Mouse (Mus musculus): ENCODE data around the gene Fkrp.

Gene Fkrp

DNA sequence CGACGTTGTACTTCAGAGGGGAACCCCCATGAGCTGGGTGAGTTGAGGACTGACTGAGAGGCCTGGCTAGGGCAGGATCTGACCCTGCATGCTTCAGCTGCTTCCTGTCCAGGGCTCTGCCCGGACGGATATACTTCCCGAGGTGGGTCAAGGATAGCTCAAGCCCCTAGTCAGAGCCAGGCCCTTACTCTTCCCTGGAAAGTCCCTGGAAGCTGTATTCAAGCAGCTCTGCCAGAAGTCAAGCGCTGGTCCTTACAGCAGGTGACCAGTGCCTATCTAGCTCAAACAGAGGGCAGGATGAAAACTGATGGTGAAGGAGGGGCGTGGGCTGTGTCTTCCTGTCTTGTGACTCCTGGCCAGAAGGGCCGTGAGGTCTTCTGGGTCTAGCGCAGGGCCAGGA, 13.9 kb upstream of the Fkrp start:
- DNase-seq (ENCODE audit: low spot score in 2 of 2): no peak

DNA sequence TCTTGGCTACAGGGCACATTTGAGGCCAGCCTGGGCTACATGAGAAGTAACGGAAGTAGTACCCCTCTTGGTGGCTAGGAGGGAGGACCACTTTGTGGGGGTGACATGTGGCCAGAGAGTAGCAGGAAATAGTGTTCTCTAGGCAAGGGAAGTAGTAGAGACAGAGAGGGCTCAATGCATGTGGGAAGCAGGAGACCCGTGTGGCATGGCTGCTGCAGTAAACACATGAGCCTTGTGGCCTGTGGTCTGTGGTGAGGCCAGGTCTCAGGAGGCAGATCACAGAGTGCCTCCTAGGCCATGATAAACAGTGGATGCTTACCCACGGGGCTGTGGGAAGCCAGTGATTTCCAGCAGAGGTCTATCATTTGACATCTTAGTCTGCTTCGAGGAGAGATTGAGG, 10.7 kb upstream of the Fkrp start:
- no peak for DNase-seq (ENCODE audit: low spot score in 2 of 2)

DNA sequence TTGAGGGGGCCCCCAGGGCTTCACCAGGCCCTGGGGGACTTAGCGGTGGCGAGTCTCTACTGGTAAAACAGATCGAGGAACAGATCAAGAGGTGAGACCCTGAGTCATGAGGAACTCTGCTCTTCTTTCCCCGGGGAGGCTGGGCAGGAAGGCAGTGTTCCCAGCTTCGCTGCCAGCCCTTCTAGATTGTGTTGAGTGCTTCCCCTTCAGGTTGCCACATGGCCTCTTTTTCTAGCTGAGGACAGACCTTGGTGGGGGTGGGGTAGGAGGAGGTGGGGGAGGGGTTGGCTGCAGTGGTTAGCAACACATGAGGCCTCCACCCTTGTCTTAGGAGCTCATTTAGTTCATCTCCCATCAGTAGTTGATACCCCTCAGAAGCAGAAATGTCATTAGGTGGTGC, 10.0 kb upstream of the Fkrp start:
- DNase-seq (ENCODE audit: low spot score in 2 of 2): no peak

DNA sequence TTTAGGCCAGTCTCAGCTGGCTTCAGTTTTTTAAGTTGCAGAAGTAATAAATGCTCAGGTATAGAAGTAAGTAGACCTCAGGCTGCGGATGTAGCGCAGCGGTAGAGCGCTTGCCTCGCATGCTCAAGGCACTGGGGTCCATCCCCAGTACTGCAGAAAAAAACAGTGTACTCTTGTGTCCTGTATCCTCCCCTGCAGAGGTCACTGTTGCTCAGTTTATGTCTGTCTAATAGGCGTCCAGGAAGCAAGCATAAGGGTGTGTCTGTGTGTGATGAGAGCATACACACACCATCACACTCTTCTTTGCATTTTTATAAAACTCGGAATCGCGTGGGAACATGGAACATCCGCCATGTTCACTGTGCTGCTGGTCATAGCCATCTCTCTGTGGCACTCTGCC, 9.3 kb upstream of the Fkrp start:
- no peak for DNase-seq (ENCODE audit: low spot score in 2 of 2)

DNA sequence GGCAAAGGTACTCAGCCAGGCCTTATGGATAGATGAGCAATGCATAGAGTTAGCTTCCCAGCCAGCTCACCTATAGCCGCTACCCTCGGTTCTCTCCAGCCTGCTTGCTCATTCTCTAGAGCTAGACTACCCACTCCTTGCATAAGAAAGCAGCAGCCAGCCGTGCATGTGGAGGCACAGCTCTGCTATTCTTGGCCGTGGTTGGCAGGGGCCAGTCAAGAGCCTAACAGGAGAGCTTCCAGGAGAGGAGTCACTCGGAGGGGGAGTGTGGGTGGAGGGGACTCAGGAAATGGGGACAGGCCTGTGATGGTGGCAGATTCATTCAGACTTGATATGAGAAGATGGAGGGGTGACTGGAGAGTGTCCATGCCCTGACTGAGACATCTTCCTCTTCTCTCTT, 7.2 kb upstream of the Fkrp start:
- DNase-seq (ENCODE audit: low spot score in 2 of 2): no peak

DNA sequence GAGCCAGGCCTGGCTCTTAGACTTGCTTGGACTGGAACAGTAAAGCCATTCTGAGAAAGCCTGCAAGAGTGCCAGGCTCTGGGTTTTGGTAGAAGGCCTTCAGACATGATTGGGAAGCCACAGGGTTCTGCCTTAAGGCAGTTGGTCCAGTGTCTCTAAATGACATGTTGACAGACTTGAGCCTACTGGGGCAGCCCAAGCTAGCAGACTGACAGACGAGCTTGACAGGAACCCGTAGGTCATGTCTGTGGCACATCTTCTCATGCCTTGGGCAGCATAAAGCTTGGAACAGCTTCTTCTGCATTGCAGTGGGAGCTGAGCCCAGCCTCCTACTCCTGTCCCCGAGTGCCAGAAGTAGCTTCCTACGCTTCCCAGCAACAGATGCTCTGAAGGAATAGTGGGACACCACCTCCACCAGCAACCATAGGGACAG, 5.2 kb upstream of the Fkrp start:
- no peak for DNase-seq (ENCODE audit: low spot score in 2 of 2)

DNA sequence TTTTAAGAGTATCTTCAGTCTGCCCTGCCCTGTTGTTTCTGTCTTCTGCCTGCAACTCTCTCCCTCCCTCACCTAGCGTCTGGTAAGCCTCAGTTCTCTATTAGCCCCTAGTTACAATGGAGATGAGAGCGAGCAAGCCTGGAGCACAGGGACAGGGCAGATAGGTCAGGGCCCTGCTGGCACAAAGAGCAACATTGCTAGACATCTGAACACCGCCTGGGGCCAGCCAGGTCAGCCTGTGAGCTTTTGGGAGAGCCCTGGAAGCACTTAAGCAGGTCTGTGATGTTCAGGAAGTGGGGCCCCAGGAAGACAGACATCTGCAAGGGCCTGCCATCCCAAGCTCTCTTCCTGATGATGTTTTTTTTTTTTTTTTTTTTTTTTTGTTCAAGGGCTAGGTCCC, 4.6 kb upstream of the Fkrp start:
- DNase-seq (ENCODE audit: low spot score in 2 of 2): no peak

DNA sequence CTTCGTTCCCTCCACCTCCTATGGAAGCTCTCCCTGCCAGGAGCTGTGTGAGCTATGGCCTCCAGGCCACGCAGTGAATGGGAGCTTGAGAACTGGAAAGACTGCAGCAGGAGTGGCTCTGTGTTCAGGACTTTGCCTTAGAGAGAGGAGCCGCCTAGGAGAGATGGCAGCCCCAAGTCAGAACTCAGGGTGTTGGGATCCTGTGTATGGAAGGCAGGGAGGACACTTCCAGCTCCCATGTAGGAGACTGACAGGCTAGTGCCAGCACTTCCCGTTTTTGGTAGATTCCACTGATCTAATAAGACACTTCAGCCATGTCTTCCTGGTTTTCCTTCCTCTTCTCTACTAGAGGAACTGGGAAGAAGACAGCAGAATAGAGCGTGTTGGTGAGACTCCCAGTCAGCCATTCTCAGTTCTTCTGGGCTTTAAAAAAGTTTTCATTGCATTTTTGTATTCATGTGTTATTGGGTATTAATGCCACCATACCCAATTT, 3.8 kb upstream of the Fkrp start:
- no peak for DNase-seq (ENCODE audit: low spot score in 2 of 2)

DNA sequence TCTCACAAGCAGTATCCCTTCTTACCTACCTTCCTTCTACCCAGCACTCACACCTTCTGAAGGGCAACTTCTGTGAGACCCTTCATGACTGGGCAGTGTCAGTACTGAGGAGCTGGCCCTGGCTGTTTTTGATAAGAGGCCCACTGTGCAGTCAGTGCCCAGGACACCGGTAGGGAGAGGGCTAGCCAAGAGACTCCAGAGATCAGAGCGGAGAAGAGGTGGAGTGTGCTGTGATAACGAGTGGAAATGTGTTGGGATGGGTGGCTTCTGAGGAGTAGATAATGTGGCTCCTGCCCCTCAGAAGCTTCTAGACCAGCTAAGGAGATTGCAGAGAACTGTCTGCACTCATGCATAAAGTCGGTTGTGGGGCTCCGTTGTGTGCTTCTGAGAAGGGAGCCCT, 3.3 kb upstream of the Fkrp start:
- DNase-seq (ENCODE audit: low spot score in 2 of 2): no peak

DNA sequence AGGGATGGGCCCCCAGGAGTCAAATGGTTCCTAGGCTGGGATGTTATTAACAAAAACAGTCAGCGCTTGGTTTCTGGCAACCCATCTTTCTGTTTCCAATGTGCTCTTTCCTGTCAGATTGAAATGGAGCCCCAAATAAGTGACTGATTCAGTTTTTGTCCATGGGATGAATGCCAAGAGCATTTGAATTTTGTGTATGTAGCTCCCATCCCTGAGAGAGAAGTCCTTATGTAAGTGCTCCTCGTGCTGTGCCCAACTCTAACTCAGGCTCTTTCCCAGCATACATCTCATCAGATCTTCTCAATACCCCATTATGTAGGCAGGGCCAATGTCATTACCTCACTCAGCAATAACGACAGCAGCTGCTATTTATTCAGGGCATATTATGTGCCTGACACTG, 1.2 kb upstream of the Fkrp start:
- DNase-seq (ENCODE audit: low spot score in 2 of 2): no peak

DNA sequence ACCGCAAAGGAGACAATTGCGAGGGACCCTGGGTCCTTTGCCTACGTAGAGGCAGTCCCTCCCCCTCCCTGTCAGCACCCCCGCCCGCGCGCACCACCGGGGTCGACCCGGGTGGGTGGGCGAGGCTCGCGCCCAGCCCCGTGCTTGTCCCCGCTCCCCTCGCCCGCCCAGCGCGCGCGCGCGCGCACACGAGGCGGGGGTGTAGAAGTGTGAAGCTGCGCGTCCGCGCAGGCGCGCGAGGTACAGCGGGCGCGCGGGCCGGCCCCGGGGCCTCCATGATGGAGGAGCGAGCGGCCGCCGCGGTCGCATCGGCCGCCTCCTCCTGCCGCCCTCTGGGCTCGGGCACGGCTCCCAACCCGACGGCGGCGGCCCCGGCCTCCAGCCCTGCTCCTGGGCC, 456 bp downstream of the Fkrp start:
- peak; percentile 75 to 76 for DNase-seq (ENCODE audit: low spot score in 2 of 2)

DNA sequence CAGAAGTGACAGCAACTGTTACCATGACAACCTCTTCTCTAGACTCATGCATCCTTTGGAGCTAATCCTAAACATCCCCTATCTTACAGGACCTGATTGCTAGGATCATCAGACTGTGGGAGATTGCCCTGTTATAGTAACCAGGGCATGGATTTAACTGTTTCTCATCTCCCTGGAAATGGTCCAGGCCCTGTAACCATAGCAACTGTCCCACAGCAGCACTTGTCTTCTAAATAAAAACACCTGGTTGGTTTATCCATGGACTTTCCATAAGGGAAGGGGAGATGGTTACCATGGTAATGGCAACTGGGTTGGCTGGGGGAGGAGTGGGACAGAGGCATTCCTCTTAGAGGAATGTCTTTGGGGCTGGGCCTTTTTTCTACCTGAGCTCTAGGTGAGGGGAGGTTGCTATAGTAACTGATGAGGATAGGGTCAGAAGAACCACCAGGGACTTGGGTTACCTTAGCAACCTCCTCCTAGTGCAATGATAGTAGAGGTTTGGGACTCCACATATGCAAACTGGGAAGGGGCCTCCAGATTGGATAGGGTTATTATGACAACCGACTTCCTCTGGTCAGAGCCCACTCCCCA, 1.1 kb downstream of the Fkrp start, which contains the start of gene Strn4:
Gene Strn4, plus strand, starts transcription at position 539 of the 591 bp plus-strand sequence.
- no peak for DNase-seq (ENCODE audit: low spot score in 2 of 2)

DNA sequence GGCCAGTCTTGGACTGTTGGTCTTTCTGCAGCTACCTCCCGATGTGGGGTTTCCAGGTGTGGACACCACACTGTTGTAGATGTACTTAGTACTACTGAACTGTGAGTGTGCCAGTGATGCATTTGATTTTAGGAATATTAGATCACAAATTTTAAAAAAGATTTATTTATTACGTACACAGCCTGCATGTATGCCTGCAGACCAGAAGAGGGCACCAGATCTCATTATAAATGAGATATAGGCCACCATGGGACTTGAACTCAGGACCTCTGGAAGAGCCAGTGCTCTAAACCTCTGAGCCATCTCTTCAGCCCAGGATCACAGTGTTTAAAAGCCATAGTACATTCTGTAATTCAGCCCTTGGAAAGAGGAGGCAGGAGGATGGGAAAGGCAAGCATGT, 4.0 kb downstream of the Fkrp start:
- DNase-seq (ENCODE audit: low spot score in 2 of 2): no peak

DNA sequence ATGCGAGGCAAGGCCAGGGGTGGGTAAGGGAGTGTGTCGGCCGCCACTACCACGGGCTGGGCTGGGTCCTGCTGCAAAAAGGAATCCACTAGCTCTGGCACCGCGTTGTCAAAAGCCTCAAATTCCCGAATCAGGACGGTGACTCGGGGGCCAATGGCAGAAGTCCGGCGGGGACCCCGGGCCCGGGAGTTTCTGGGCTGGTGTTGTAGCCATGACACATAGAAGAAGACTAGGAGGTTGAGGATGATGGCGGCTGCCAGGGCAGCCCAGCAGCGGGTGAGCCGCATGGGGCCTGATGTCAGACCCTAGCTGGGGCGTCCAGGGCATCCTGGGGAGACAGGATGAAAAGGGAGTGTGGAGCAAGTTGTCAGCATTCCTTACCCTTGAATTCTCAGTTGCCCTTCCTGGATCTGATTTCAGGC, 4.9 kb downstream of the Fkrp start:
- DNase-seq (ENCODE audit: low spot score in 2 of 2): no peak

DNA sequence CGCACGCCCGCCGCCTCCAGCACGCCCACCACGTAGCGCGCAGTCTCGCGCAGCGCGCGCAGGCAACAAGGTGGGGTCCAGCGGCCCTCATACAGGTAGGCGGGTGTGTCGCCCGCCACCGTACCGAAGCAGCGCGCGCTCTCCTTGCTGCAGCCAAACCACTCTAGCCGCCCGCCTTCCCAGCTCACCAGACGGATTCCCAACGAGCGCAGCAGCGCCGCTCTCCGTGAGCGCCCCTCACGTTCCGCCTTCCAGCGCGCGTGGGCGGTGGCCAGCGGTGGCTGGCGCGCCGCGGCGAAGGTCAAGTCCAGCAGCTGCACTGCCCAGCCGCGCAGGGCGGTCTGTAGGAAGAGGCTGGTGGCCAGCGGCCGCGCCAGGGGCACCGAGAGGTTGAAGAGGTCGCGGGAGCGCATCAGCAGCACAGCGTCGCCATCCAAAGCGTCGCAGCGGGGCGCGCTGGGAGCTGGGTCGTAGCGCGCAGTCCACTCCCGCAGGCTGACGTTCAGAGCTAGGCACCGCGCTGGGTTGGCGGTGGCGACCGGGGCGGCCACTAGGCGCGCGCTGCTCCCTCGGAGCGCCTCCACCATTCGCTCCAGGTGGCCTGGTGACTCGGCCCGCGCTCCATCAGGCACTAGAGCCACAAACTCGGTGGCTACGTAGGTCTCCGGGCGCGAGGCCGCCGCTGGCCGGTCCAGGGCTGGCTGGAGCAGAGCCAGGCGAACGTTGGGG, 5.4 kb downstream of the Fkrp start:
- DNase-seq (ENCODE audit: low spot score in 2 of 2): peak in 1 of 2 experiments; percentile 33

DNA sequence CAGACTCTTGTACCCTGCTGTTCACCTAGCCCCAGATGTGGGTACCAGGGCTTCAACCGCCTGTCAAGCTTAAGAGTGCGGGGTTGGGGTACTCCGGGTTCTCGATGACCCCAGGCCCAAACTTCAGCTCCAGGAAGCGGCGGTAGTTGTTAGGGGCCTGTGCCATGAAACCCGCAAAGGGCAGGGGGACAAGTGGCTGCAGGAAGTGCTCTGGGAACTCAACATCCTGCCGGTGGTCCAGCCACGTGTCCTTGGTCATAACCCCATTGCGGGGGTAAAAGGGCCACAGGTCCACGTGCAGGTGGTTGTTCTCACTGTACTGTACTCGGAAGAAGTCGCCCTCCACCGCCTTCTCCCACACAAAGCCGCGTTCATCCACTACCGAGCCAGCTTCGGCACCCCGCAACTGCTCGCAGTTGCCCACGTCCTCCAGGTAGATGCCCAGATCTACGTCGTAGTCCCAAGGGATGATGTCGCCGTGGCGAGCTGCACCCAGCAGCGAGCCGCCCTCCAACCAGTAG, 6.1 kb downstream of the Fkrp start:
- DNase-seq (ENCODE audit: low spot score in 2 of 2): no peak

DNA sequence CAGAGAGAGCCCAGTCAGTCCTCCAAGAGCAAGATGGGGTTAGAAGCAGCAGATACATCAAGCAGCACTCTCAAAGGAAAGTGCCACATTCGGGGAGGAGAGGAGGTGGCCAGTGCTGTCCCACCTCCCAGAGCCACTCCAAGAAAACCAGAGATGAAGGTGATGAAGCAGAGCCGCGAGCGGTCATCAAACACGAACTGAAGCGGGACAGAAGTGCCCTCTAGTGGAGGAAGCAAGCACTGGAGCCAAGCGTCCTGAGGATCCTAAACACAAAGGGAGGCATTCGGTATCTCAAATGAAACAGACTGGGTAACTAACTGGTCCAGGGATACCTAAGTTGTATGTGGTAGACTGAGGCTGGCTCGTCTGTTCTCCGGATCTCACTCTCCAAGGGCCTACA, 6.8 kb downstream of the Fkrp start:
- DNase-seq (ENCODE audit: low spot score in 2 of 2): peak; percentile 47 to 77

DNA sequence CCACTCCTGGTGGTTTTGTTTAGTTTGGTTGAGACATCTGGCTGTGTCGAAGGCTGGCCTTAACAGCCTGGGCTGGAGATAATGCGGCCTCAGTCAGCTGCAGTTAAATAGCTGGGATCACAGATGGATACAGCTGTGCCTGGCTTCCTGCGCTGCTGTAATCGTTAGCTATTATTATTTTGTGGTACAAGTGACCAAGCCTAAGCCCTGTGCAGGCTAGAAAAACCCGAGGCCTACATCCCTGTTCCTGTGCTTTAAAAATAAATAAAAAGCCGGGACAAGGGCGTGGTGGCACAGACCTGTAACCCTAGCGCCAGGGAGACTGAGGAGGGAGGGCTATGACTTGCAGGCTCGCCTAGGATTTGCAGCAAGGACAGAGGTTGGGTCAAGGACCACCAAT, 7.9 kb downstream of the Fkrp start:
- DNase-seq (ENCODE audit: low spot score in 2 of 2): no peak

DNA sequence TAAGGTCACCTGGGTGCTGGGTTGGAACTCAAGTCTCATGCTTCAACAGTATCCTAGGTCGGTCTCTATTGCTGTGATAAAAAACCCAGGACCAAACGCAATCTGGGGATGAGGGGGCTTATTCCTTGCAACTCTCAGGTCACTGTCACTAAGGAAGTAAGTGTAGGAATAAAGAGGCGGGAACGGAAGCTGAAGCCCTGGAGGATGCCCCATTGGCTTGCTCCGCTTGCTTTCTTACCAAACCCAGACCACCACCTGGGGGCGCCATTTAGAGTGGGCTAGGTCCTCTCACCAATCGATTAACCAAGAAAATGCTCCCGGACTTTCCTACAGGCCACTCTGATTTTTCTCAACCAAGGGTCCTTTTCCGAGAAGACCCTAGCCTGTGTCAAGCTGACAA, 8.6 kb downstream of the Fkrp start:
- no peak for DNase-seq (ENCODE audit: low spot score in 2 of 2)

DNA sequence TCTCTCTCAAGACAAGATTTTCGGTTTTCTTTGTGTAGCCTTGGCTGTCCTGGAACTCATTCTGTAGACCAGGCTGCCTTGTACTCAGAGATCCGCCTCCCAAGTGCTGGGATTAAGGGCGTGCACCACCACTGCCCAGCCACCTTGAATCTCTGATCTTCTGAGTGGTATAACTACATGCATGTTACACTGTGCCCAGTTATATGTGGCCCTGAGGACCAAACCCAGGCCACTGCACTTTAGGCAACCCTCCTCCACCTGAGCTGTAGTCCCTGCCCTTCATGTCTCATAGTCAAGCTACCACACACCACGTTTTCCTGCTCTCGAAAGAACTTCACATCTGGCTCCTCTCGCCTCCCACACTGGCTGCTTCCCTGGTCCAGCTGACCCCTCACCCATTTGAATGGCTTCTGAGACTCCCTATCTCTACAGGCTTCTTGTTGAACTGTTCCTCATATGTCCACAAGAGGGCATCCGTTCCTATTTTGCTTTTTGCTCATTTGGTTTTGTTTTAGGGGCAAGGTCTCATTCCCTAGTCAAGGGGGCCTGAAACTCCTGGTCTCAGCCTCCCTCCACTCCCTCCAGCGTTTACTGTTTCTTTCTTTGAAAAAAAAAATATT, 12.0 kb downstream of the Fkrp start:
- DNase-seq (ENCODE audit: low spot score in 2 of 2): no peak

DNA sequence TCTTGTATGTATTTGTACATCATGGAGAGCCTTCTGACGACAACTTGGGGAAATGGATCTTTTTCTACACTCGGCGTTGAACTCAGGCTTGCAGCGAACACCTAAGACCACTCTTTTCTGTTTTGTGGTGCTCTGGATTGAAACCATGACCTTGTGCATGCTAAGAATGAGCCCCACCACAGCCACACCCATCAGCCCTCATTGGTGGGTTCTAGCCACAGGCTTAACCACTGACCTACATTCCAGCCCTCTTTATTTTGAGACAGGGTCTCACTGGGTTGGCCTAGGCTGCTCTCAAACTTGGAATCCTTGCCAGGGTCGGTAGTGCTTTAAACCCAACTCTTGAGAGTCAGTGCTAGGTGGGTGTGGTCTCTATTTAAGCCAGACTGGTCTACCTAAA, 21.6 kb downstream of the Fkrp start:
- no peak for DNase-seq (ENCODE audit: low spot score in 2 of 2)

DNA sequence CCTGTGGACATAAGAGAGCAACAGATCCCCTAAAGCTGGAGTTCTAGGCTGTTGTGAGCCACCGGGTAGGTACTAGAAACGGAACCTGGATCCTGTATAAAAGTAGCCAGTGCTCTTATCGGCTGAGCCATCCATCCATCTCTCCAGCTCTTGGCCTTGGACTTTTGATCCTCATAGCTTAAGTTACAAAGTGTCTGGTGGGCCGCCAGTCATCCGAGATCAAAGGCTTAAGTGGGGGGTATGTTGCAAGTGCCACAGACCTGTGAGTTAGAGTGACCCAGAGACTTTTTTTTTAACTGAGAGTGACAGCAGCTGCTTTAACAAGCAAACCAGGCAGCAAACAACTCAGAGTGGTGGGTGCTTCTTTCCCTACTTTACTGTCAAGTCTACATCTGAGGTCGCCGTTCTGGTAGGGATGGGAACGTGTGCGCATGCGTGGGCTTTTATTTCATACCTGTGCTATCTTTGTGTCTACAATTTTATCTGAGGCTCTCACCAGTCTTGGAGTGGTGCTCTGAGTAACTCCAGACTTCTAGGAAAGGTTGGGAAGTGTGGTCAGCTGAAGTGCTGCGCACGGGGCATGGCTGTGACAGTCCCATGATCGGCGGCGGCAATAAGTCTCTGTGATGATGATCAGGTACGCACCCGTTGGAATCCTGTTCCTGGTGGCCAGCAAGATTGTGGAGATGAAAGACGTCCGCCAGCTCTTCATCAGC, 23.4 kb downstream of the Fkrp start:
- DNase-seq (ENCODE audit: low spot score in 2 of 2): no peak

Data from urinary bladder, postnatal 4 days (tissue).